Mouse (Mus musculus): ENCODE results near the gene Hspb7.
A peak's percentile ranks its signal among the peaks of the same experiment; 100 is the strongest.

Hspb7 gene

GRCm38 (mm10) chr4:141419398-141420191 lies 984 bp upstream of the Hspb7 start:
- no peak for DNase-seq (ENCODE audit: low spot score in 2 of 2)

GRCm38 (mm10) chr4:141420886-141421285 lies 307 bp downstream of the Hspb7 start:
- peak in 1 of 2 experiments; percentile 17 for DNase-seq (ENCODE audit: low spot score in 2 of 2)

- peak in 1 of 2 experiments; percentile 70 for DNase-seq (ENCODE audit: low spot score in 2 of 2)
Observed at GRCm38 (mm10) chr4:141421423-141421822, 844 bp downstream of the Hspb7 start.

GRCm38 (mm10) chr4:141422841-141423240 lies 2.3 kb downstream of the Hspb7 start:
- DNase-seq (ENCODE audit: low spot score in 2 of 2): no peak

GRCm38 (mm10) chr4:141423288-141423687 lies 2.7 kb downstream of the Hspb7 start:
- DNase-seq (ENCODE audit: low spot score in 2 of 2): no peak

- no peak for DNase-seq (ENCODE audit: low spot score in 2 of 2)
Observed at GRCm38 (mm10) chr4:141423691-141424431, 3.3 kb downstream of the Hspb7 start.

- DNase-seq (ENCODE audit: low spot score in 2 of 2): peak in 1 of 2 experiments; percentile 34
Observed at GRCm38 (mm10) chr4:141425484-141426479, 5.2 kb downstream of the Hspb7 start.

GRCm38 (mm10) chr4:141426796-141427745 lies 6.5 kb downstream of the Hspb7 start:
- no peak for DNase-seq (ENCODE audit: low spot score in 2 of 2)

- no peak for DNase-seq (ENCODE audit: low spot score in 2 of 2)
Observed at GRCm38 (mm10) chr4:141427921-141428320, 7.3 kb downstream of the Hspb7 start.

GRCm38 (mm10) chr4:141429381-141429780 lies 8.8 kb downstream of the Hspb7 start:
- peak in 1 of 2 experiments; percentile 54 for DNase-seq (ENCODE audit: low spot score in 2 of 2)

- DNase-seq (ENCODE audit: low spot score in 2 of 2): peak in 1 of 2 experiments; percentile 71
Observed at GRCm38 (mm10) chr4:141429847-141430246, 9.3 kb downstream of the Hspb7 start.

GRCm38 (mm10) chr4:141430997-141431396 lies 10.4 kb downstream of the Hspb7 start:
- DNase-seq (ENCODE audit: low spot score in 2 of 2): peak in 1 of 2 experiments; percentile 61

- no peak for DNase-seq (ENCODE audit: low spot score in 2 of 2)
Observed at GRCm38 (mm10) chr4:141432666-141433065, 12.1 kb downstream of the Hspb7 start.

- DNase-seq (ENCODE audit: low spot score in 2 of 2): no peak
Observed at GRCm38 (mm10) chr4:141433191-141433590, 12.6 kb downstream of the Hspb7 start.

GRCm38 (mm10) chr4:141435974-141436373 lies 15.4 kb downstream of the Hspb7 start, which contains the start of gene Srarp:
TSS of gene Srarp (minus strand) at chr4:141436105.
- no peak for DNase-seq (ENCODE audit: low spot score in 2 of 2)

- DNase-seq (ENCODE audit: low spot score in 2 of 2): no peak
Observed at GRCm38 (mm10) chr4:141439083-141439803, 18.7 kb downstream of the Hspb7 start.

- no peak for DNase-seq (ENCODE audit: low spot score in 2 of 2)
Observed at GRCm38 (mm10) chr4:141440877-141441276, 20.3 kb downstream of the Hspb7 start.

- DNase-seq (ENCODE audit: low spot score in 2 of 2): no peak
Observed at GRCm38 (mm10) chr4:141443641-141444429, 23.3 kb downstream of the Hspb7 start.

Data from urinary bladder, postnatal 4 days (tissue).